Mouse (Mus musculus): Measurements from ENCODE around the gene Mgrn1. TPM values are rescaled to one million over a fixed set of nuclear protein-coding genes. Genes with fewer than 3 reads are reported as not detected.

Gene Mgrn1
- total RNA-seq, 2 experiments from 2014 or later: 213 to 223 TPM

DNA sequence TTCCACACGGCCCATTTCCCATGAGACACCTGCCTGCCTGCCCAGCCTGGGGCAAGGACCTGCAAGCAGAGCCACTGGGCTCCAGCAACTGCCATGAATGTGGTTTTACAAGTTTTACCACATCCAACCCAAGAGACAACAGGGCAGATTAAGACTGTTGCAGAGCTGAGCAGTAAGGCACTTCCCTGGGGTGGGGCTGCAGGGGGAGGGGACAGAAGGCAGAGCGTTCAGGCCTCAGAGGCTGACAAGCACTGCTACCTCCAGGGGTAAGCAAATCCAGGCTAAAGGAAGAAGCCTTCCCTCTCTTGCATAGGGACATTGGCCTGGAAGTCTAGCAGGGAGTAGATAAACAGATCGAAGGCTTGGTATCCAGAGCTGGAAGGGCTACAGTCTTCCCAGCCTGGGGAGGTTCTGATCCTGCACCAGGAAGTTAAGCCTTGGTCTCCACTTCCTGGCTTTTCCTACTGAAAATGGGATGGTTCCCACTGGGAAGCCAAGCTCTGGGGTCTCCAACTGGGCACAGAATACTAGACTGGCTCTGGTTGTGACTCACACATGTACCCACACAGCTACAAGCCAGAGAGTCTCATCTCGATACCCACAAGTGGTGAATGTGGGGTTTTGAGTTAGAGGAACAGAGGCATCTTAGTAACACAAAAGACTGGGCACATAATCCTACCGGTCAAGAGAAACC is 7.7 kb upstream of the Mgrn1 start:
- DNase-seq (ENCODE audit: low spot score in 2 of 2): no peak

DNA sequence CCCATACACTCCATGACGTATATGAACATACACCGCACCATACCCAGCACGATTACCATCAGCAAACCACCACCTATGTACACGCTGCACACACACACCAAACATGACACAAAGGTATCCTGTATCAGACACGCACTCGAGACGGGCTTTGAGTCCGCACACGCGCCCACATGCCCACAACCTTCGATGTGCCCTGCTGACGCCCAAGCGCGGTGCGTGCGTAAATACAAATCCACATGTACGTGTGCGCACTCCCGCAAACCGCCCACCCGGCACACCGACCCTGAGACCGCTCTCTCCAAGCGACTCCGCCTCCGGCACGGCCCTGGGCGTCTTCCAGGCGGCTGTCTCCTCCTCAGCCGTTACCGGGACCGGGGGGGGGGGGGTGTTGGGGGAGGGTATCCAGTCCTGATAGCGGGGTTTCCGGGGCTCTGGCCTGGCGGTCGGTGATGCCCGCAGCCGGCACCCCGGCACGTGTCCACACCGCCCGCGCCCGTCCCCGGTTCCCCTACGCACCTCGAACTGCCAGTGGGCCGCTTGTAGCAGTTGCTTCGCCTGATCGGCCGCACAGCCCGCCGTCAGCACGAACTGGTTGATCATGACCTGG is 6.8 kb upstream of the Mgrn1 start:
- peak; percentile 44 to 55 for DNase-seq (ENCODE audit: low spot score in 2 of 2)

DNA sequence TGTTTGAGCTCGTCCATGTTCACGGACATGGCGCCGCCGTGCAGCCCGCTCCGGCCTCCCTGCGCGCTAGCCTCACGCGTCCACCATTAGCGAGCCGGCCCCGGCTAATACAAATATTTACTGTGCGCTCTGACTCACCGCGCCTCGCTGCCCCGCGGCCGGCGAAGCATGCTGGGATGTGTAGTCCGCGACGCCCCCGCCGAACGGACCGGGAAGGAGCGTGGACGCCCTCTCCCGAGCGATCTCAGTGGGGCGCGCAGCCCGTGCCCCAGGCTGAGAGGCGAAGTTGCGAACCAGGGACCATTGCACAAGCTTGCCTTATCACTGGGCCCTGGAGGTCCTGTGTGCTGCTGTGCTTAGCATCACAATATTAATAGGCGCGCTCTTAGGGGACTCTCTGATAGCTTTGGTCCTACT is 6.3 kb upstream of the Mgrn1 start:
- peak; percentile 89 to 94 for DNase-seq (ENCODE audit: low spot score in 2 of 2)

DNA sequence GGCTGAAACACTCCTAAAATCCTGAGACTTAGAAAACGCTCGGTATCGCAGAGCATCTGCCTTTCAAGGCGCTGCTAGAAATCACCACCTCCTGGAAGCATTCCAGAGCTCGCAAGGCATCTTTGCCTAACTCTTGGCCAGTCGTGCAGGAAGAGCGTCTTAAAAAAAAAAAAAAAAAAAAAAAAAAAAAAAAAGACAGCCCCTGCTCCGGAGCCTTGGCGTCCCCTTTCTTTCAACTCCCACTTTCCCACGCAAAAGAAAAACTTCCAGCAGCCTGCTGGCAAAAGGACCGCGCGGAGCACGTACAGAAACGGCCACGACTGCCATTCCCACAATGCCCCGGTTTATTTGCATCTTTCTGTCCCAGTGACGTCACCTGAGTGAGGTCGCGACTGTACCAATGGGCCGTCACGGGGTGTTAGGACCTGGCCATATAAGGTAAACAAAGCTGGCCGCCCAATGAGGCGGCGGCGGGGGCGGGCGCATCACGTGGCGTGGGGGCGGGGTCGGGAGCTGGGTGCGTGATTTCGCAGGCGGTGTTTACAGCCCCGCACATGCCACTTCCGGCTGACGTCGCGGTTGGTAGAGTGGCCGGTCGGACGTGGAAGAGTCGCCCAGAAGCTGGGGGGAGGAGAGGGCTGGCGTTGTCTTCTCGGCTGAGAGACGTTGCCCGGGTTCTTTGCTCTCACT is 5.8 kb upstream of the Mgrn1 start, which contains the start of gene Ubald1:
Gene Ubald1, minus strand, starts transcription at position 180 of the 690 bp plus-strand sequence.
- DNase-seq (ENCODE audit: low spot score in 2 of 2): peak; percentile 95 to 97

DNA sequence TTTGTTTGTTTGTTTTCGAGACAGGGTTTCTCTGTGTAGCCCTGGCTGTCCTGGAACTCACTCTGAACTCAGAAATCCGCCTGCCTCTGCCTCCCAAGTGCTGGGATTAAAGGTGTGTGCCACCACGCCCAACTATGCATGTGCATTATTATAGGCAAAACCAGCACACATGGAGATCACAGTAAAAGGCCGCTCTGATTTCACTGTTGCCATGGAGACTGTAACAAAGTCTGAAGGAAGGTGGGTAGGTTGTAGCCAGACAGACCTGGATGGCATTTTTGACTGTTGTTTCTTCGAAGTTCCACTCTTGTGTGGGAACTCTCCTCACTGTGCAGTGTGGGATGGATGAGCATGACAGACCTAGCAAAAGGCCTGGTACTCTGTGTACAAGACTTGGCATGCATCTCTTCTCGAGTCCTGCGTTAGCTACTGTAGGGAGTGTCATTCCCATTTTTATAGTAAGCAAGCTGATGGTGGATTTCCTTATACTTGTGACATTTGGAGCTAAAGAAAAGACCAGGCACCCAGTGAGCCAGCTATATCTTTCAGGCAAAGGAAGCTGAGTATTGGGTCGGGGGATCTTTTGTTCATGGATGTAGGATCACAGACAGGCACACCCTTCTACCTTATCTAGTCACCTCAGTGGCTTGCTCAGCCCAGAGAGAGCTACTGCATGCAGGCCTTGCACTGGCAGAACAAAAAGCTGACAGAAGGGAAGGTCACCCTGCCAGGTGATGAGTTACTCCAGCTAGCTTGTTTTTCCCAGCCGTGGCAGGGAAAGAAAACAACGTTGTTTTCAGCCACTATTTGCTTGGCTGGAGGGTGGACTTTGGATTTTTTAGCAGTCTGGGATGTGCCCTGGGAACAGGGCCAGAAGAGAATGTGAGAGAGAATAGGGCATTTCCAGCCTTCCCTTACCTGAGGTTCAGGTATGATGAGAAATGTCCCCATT is 4.4 kb upstream of the Mgrn1 start:
- DNase-seq (ENCODE audit: low spot score in 2 of 2): no peak

DNA sequence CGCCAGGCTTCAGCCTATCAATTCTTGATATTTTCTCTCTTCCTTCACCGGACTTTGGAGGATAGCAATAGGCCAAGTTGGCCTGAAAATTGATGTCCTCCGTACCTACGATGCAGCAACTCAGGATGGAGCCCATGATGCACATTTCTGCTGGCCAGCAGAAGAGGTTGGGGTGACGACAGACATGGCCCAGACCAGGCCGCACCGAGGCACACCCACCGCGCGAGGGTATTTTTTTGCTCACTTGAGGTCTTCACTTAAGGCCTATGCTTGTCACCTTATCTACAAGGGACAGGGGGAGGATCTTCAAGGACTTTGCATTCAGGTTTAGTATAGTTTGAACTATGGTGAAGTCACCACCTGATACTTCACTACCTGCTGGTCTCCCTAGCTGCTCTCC is 1.1 kb upstream of the Mgrn1 start:
- no peak for DNase-seq (ENCODE audit: low spot score in 2 of 2)

DNA sequence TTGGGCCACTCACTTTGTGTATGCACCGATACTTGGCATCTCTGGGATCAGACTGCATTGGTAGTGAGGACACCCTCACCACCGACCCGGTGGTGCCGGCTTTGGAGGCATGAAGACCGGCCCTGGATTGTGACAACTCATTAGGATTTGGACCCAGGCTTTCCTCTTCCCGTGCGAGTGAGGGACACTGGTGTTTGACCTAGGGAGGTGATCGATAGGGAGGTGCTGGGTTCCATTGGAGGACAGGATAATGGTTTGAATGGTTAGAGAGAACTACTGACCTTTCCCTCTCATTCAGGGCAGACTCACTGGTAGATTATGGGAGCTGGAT is 606 bp downstream of the Mgrn1 start:
- DNase-seq (ENCODE audit: low spot score in 2 of 2): no peak

DNA sequence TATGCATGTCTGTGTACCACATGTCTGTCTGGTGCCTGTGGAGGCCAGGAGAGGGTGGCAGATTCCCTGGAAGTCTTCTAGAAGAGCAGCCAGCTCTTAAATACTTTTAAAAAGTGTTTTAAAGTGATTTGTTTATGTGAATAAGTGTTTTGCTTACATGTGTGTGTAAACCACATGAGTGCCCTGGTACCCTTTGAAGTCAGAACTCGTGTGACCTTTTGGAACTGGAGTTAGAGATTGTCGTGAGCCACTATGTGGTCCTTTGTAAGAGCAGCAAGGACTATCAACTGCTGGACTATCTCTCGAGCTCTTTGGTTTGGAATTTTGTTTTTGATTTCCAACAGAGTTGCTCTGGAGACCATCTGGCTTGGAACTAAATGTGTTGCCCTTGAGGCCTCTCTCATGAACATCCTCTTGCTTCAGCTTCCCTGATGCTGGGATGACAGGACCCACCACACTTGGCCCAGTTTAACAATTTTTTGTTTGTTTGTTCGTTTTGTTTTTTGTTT is 4.2 kb downstream of the Mgrn1 start:
- no peak for DNase-seq (ENCODE audit: low spot score in 2 of 2)

DNA sequence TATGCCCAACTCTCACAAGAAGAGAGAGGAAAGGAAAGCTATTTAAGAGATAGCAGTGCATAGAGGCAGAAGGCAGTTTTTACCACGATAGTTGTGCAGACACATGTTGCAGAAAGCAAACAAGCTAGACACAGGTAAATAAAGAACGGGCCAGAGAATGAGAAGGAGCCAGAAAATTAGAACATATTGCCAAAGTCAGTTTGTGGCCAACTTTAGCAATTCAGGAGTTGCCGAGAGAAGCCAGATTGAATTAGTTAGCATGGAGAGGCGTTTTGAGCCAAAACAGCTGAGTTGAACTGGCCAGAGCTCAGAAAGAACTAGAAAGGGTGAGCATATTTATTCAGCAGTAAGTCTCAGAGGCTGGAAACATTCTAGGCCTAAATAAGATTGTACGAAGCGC is 6.1 kb downstream of the Mgrn1 start:
- DNase-seq (ENCODE audit: low spot score in 2 of 2): no peak

DNA sequence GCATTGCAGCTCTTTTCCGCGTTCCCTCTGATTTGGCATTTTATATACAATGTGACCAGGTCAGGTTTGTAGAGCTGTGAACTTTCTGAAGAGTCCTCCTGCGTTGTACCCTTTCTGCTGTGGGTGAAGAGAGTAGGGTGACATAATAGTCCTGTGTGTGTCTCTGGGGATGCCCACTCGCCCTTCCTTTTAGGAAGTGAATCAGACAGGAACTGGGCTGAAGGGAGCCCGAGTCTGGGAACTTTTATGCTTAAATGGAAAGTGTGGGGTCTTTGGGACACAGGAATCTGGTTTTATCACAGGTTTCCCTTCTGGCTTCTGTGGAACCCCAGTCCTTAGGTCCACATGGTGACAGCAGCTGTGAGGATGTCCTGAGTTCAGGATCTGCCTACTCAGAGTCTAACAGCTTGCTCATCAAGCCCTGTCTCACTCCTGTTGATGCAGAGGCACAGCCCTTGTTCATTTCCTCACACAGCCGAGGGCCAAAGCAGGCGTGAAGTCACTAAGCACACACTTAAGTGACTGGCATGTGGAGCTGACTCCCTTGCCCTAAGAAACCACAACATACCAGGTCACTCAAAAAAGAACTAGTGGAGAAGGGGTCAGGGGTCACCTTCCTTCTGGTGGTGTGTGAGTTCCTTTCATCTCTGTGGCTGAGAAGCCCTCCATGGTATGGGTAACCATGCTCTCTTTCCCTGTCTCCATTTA is 8.3 kb downstream of the Mgrn1 start:
- no peak for DNase-seq (ENCODE audit: low spot score in 2 of 2)

DNA sequence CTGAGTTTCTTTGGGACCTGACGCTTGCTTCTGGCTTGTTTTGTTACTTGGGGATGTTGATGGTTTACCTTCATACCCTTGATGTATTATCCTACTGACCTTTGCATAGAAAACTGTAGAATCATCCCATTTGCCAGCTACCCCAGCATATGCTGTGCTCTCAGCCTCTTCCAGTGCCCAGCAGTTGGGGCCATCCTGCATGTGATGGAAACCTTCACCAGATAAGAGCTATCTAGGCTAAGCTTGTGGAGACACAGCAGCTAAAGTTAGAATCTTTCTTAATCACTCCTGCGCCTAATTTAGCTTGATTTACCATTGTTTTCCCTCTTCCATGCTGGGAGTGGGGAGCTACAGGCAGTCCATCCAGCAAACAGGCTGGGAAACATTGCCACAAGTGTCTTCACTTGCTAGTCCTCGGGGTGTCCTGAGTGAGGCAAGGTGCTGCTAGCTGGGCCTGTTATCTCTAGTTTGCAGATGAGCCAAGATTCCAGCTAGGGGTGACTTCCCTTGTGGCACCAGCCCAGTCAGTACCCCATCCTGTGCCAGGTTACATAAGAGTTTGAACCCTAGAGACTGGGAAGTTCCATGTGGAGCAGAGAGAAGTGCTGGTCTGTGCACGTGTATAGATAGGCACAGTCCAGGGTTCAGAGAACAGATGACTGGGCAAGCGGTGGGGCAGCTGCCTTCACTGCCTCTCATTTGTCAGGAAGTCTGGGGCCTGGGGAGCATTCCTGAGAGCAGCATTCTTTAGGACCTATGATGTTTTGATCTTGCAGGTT is 10.4 kb downstream of the Mgrn1 start:
- no peak for DNase-seq (ENCODE audit: low spot score in 2 of 2)

DNA sequence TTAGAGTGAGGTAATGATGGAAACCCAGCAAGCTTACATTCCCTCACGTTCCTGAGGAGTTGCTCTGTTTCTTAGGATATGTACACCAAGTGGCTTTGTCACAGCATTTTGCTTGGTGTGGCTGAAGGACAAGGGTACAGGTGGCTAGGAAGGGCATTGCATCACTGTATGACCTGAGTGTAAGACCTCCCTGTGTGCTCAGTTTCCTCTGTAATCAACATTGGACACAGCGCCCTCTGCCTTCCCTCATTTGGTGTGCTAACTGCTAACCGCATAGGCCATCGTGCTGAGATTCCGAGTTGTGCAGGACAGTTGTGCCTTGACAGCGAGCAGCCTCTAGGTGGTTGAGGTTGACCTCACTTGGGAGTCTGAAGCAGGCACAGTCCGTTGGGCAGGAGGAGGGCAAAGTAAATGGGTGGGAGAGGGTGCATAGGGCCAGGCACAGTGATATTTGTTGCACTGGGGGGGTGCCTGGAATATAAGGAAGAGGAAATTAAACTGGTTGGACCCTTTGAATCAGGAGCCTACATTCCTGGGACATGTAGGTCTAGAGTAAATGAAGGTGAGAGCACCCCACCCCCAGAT is 11.2 kb downstream of the Mgrn1 start:
- no peak for DNase-seq (ENCODE audit: low spot score in 2 of 2)

DNA sequence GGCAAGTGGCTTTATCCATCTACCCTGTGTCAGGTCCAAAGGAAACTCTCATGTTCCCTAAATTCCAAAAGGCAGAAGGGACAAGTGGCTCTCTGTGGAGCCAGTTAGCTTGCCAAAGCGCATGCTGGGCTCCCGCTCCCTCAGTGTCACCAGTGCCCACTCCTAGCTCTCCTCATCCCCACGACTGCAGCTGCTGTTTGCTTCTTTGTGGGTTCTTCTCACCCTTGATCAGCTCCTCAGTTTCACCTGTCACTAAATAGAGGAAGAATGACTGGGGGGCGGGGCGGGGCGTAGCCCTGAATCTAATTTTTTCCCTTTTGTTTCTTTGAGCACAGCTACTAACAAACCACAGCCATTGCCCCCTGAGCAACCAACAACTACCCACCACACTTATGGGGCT is 12.8 kb downstream of the Mgrn1 start:
- no peak for DNase-seq (ENCODE audit: low spot score in 2 of 2)

DNA sequence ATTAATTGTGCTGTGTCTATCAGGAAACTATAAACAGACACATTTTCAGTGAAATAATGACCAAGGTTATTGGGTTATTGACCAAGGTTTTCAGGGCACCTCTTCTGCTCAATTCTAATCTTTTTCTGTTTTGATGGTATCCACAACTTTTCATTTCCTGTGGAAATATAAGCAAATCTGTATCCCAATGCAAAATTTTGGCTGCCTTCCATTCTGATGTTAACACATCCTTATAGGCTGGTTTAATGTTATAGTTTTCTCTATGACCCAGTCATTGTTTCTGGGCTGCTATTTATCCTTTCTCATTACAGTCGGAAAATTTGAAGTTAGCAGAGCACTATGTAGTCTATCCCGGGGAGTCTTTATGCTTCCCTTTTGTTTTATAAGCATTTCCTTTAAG is 13.7 kb downstream of the Mgrn1 start:
- DNase-seq (ENCODE audit: low spot score in 2 of 2): no peak

DNA sequence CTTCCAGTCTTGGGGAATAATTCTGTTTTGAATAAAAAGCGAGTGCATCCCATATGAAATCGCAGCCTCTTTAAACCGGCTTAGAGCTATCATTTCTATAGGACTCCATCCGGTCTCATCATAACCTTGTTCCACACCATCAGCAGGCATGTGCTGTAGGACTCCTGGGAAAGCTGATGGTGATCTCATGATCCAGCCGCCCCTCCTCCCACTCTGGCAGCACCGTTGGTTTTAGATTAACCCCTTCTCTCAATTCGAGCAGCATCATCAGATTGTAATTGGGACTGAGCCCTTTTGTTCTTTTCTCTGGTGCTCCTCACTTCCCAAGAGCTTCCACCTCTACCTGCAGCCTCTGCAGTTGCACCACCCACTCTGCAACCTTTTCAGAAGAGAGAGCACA is 15.1 kb downstream of the Mgrn1 start:
- no peak for DNase-seq (ENCODE audit: low spot score in 2 of 2)

DNA sequence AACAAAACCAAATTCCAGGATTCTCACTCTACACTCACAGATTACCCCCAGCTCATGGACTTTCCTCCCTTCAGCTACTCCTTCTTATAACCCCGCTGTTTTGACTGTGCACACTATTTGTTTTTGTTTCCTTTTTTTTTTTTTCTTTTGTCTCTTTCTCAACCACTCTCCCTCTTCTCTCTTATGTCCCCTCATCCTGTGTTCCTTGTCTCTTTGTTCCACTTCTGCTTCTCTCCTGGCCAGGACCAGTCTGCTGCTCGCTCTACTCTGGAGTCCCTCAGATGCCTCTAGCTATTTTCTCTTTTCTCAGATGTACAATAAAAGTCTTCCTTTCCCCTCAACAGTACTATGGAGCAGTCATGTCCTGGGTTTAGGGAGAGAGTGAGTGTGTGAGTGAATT is 16.3 kb downstream of the Mgrn1 start:
- DNase-seq (ENCODE audit: low spot score in 2 of 2): no peak

DNA sequence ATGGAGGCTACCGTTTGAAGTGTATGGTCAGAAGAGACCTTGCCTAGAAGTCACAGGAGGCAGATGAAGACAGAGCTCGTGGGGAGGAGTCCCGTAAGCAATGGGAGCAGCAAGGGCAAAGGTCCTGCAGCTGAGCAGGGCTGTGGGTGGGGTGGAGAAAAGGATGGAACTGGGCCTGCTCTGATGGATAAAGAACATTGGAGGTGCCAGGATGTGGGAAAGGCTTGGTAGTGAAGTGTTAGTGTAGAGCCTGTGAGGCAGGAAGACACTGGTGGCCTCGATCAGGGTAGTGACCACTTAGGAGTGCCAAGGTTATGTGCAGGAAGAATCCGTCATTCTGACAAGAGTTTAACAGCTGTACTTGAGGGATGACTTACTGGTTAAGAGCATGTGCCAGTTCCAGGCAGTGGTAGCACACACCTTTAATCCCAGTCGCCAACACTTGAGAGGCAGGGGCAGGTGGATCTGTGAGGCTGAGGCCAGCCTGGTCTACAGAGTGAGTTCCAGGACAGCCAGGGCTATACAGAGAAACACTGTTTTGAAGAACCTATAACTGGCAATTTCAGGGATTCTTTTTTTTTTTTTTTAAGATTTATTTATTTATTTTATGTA is 17.5 kb downstream of the Mgrn1 start:
- DNase-seq (ENCODE audit: low spot score in 2 of 2): no peak

DNA sequence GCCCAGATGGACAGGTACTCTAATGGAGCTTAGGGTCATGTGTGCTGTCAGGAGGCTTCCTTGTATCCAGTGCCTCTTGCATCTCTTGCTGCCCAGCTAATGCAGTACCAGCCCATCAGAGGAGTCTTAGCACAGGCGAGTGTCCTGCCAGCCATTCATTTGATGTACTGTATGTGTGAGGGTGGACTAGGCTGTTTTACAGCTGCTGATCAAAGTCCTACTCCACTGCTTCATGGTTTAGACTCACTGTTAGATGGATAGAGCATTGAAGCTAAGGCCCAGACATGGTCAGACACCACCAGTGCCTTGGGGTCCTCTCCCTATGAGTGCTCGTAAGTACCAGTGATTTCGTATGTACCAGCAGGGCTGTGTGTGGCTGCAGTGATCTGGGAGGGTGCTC is 18.8 kb downstream of the Mgrn1 start:
- no peak for DNase-seq (ENCODE audit: low spot score in 2 of 2)

DNA sequence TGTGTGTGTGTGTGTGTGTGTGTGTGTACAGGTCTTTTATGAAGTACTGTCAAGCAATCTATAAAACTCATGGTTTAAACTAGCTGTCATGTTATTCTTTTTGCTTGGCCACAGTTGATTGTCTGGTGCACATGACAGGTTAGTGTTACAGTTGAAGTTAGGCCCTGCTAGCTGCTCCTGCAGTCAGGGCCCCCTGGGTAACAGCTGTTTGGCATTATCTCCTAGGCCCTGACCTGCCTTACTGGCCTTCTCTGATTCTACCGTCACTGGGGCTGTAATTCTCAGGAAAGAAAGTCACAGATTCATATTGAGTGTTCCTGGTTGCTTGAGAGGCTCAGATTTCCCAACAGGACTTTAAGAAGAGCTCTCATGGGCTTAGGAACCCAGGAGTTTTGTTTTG is 19.5 kb downstream of the Mgrn1 start:
- DNase-seq (ENCODE audit: low spot score in 2 of 2): no peak

All from left cerebral cortex, adult 18-20 months (tissue).